ENCODE assay signal across 8 mouse cellular contexts in genomic region chr17:3331721-3332461, GRCm38 (mm10). TPM values are rescaled to one million over a fixed set of nuclear protein-coding genes. Genes with fewer than 3 reads are reported as not detected.
A peak's percentile ranks its signal among the peaks of the same experiment; 100 is the strongest.
DNase-seq lines count a peak whose midpoint lies in the region; ATAC-seq lines count a peak whose summit lies in the region.

No protein-coding gene starts in this region.

- no peaks in the 10 kb centered on the region for H3K9me3 ChIP-seq in heart, embryonic 12.5 days (replicated peaks)
- no peaks in the 10 kb centered on the region for H3K9me3 ChIP-seq in midbrain, embryonic 11.5 days (ENCODE audit: control insufficient read depth, low read length)

- DNase-seq in heart, adult 11 months = peak; percentile 95
- peak; percentile 26 to 29 for DNase-seq in adrenal gland, adult 18-20 months (ENCODE audit: low spot score in 2 of 2)
- peak; percentile 13 for DNase-seq in fat pad, adult 2 months (ENCODE audit: extremely low read depth, low read depth, low spot score)
- peak; percentile 34 for DNase-seq in kidney, adult 9 months
- peak; percentile 14 for DNase-seq in lung, postnatal 25 days (ENCODE audit: low spot score)
- no peak for DNase-seq in midbrain, embryonic 11.5 days (ENCODE audit: low spot score, missing footprints)
- DNase-seq in B cell, adult 2 months = no peak

- H3K9ac ChIP-seq in heart, embryonic 12.5 days = no peak overlapping the region
- H3K9ac ChIP-seq in midbrain, embryonic 11.5 days (ENCODE audit: low read length) = no peak overlapping the region

- 0 out of 2 replicates have a peak, but pooled peaks cover 5% of the 10 kb centered on the region for H3K27me3 ChIP-seq in heart, embryonic 12.5 days (replicated peaks)
- peaks cover 18% of the 10 kb centered on the region for H3K27me3 ChIP-seq in midbrain, embryonic 11.5 days (ENCODE audit: control insufficient read depth, insufficient read depth, low read length)

- H3K4me1 ChIP-seq in heart, embryonic 12.5 days (replicated peaks) = no peaks in the 10 kb centered on the region
- H3K4me1 ChIP-seq in midbrain, embryonic 11.5 days (ENCODE audit: control insufficient read depth, insufficient read depth, low read length) = peaks cover 2% of the 10 kb centered on the region

- 74% methylated on average over 7 of the region's 7 CpGs for WGBS in heart, embryonic 12.5 days
- 84% methylated on average over 7 of the region's 7 CpGs for WGBS in midbrain, embryonic 11.5 days

- no peak overlapping the region for H3K27ac ChIP-seq in heart, embryonic 12.5 days (ENCODE audit: poor library complexity, severe bottlenecking)
- no peak overlapping the region for H3K27ac ChIP-seq in midbrain, embryonic 11.5 days (ENCODE audit: low read depth, low read length)

- no peak overlapping the region for H3K4me3 ChIP-seq in heart, embryonic 12.5 days
- no peak overlapping the region for H3K4me3 ChIP-seq in midbrain, embryonic 11.5 days (ENCODE audit: low read depth, low read length)

- H3K36me3 ChIP-seq in heart, embryonic 12.5 days = no peaks in the 10 kb centered on the region
- no peaks in the 10 kb centered on the region for H3K36me3 ChIP-seq in midbrain, embryonic 11.5 days (ENCODE audit: control insufficient read depth, insufficient read depth, low read length)

- no peak for ATAC-seq in heart, embryonic 12.5 days (ENCODE audit: insufficient number of reproducible peaks, low FRiP score)
- no peak for ATAC-seq in midbrain, embryonic 11.5 days (ENCODE audit: low FRiP score)

- no peak overlapping the region for H3K4me2 ChIP-seq in heart, embryonic 12.5 days
- no peak overlapping the region for H3K4me2 ChIP-seq in midbrain, embryonic 11.5 days

RNA-seq across cellular contexts. Expression of gene Tiam2, which starts 5.5 kb away (rescaled TPM):
- 4.4 and 5.6 TPM in 2 replicates for polyA plus RNA-seq in heart, embryonic 12.5 days (2016; fragmentation: Nextera tagmentation; extraction: Ambion mirVana)
- 10 to 100 TPM in 1 of 2 experiments, 1 to 10 TPM in 1; 6.4 to 29.1 TPM for total RNA-seq in adrenal gland, adult 18-20 months (2021)
- 2.5 and 3.0 TPM in 2 replicates for polyA plus RNA-seq in midbrain, embryonic 11.5 days (2014; fragmentation: Nextera tagmentation; extraction: Ambion mirVana)

Comparison
In these comparisons a context has a peak if more than half of its experiments do, and no peak if none do; other contexts are left out.
1. DNase-seq: peak in heart, adult 11 months (single experiment), adrenal gland, adult 18-20 months (2 of 2), fat pad, adult 2 months (single experiment), kidney, adult 9 months (single experiment) and lung, postnatal 25 days (single experiment); none in midbrain, embryonic 11.5 days (single experiment) and B cell, adult 2 months (0 of 2).